Mouse (Mus musculus): Measurements from ENCODE around the gene Pip4k2a. TPM values are rescaled to one million over a fixed set of nuclear protein-coding genes. Genes with fewer than 3 reads are reported as not detected.
"Not testable (repeated sequence)": the region's sequence is repeated elsewhere in the genome, so short reads cannot be mapped to it uniquely, and the experiment has no call there.

Pip4k2a gene
- polyA plus RNA-seq, 1 experiment from 2014 or later: 26.4 TPM

GRCm38 (mm10) chr2:18906421-18907084 lies 91.4 kb downstream of the Pip4k2a start:
- WGBS (ENCODE audit: insufficient replicate concordance): 59% methylated on average over 2 of the region's 2 CpGs
- no peaks in the 10 kb centered on the region for H3K9me3 ChIP-seq (replicated peaks)

GRCm38 (mm10) chr2:18903301-18904068 lies 94.4 kb downstream of the Pip4k2a start:
- WGBS (ENCODE audit: insufficient replicate concordance): 67% methylated on average over 9 of the region's 9 CpGs
- H3K4me1 ChIP-seq: peaks cover 44% of the 10 kb centered on the region
- H3K9me3 ChIP-seq (replicated peaks): no peaks in the 10 kb centered on the region
- no peak for ATAC-seq
- peaks cover 66% of the 10 kb centered on the region for H3K36me3 ChIP-seq
- H3K27me3 ChIP-seq (replicated peaks): no peaks in the 10 kb centered on the region
- no peak overlapping the region for H3K27ac ChIP-seq
- no peak overlapping the region for H3K9ac ChIP-seq
- no peak overlapping the region for H3K4me3 ChIP-seq
- H3K4me2 ChIP-seq: no peak overlapping the region

More at GRCm38 (mm10) chr2:18906421-18907084, 91.4 kb downstream of the Pip4k2a start:
- Histone ChIP-seq H3K27ac (no peak overlapping the region), H3K27me3 (replicated peaks) (no peaks in the 10 kb centered on the region), H3K4me3 (no peak overlapping the region), H3K36me3 (peaks cover 47% of the 10 kb centered on the region), H3K9ac (no peak overlapping the region), H3K4me1 (peaks cover 45% of the 10 kb centered on the region), H3K4me2 (no peak overlapping the region)
- ATAC-seq: no peak

- Histone ChIP-seq H3K4me3 (no peak overlapping the region), H3K27me3 (replicated peaks) (no peaks in the 10 kb centered on the region), H3K36me3 (peaks cover 57% of the 10 kb centered on the region), H3K4me1 (peaks cover 52% of the 10 kb centered on the region), H3K9me3 (replicated peaks) (no peaks in the 10 kb centered on the region), H3K9ac (no peak overlapping the region), H3K4me2 (no peak overlapping the region), H3K27ac (no peak overlapping the region)
- no peak for ATAC-seq
- WGBS (ENCODE audit: insufficient replicate concordance): 31% methylated on average over 4 of the region's 4 CpGs
These were observed 96.8 kb downstream of the Pip4k2a start for GRCm38 (mm10) chr2:18901133-18901532.

GRCm38 (mm10) chr2:18900635-18901034 lies 97.3 kb downstream of the Pip4k2a start:
- no peak overlapping the region for H3K27ac ChIP-seq
- no peak for ATAC-seq
- no peaks in the 10 kb centered on the region for H3K9me3 ChIP-seq (replicated peaks)
- H3K36me3 ChIP-seq: peaks cover 53% of the 10 kb centered on the region
- H3K4me2 ChIP-seq: no peak overlapping the region
- 88% methylated on average over 2 of the region's 2 CpGs for WGBS (ENCODE audit: insufficient replicate concordance)
- H3K27me3 ChIP-seq (replicated peaks): no peaks in the 10 kb centered on the region
- H3K4me1 ChIP-seq: peaks cover 57% of the 10 kb centered on the region
- no peak overlapping the region for H3K4me3 ChIP-seq
- H3K9ac ChIP-seq: no peak overlapping the region

GRCm38 (mm10) chr2:18897742-18898256 lies 100.1 kb downstream of the Pip4k2a start:
- Histone ChIP-seq H3K4me3 (no peak overlapping the region), H3K27me3 (replicated peaks) (no peaks in the 10 kb centered on the region), H3K4me2 (peak overlapping the region; percentile 36), H3K9ac (no peak overlapping the region), H3K4me1 (peaks cover 75% of the 10 kb centered on the region), H3K9me3 (replicated peaks) (no peaks in the 10 kb centered on the region), H3K36me3 (peaks cover 30% of the 10 kb centered on the region), H3K27ac (peak overlapping the region; percentile 63)
- peak; percentile 66; the same call in 1 of the 2 replicates for ATAC-seq
- WGBS (ENCODE audit: insufficient replicate concordance): 12% methylated on average over 10 of the region's 10 CpGs

GRCm38 (mm10) chr2:18896015-18896414 lies 101.9 kb downstream of the Pip4k2a start:
- no peak overlapping the region; the same call in 1 of the 2 replicates for H3K27ac ChIP-seq
- H3K4me1 ChIP-seq: peaks cover 83% of the 10 kb centered on the region
- H3K9ac ChIP-seq: no peak overlapping the region
- WGBS (ENCODE audit: insufficient replicate concordance): 67% methylated on average over 6 of the region's 6 CpGs
- no peaks in the 10 kb centered on the region for H3K9me3 ChIP-seq (replicated peaks)
- no peaks in the 10 kb centered on the region for H3K27me3 ChIP-seq (replicated peaks)
- no peak for ATAC-seq
- no peak overlapping the region for H3K4me3 ChIP-seq
- peaks cover 13% of the 10 kb centered on the region for H3K36me3 ChIP-seq
- no peak overlapping the region for H3K4me2 ChIP-seq

- not testable (repeated sequence) for ATAC-seq; H3K36me3 ChIP-seq; H3K27ac ChIP-seq; H3K9ac ChIP-seq; H3K9me3 ChIP-seq (replicated peaks); H3K4me2 ChIP-seq; H3K4me3 ChIP-seq; H3K27me3 ChIP-seq (replicated peaks)
- 97% methylated on average over 1 of the region's 1 CpGs for WGBS (ENCODE audit: insufficient replicate concordance)
- H3K4me1 ChIP-seq: peaks cover 70% of the 10 kb centered on the region
These were observed 104.6 kb downstream of the Pip4k2a start for GRCm38 (mm10) chr2:18893336-18893735.

GRCm38 (mm10) chr2:18891991-18892537 lies 105.9 kb downstream of the Pip4k2a start:
- ATAC-seq: no peak
- Histone ChIP-seq H3K36me3 (peaks cover 21% of the 10 kb centered on the region), H3K9me3 (replicated peaks) (no peaks in the 10 kb centered on the region), H3K9ac (no peak overlapping the region), H3K4me3 (no peak overlapping the region), H3K27me3 (replicated peaks) (no peaks in the 10 kb centered on the region), H3K4me1 (peaks cover 57% of the 10 kb centered on the region), H3K27ac (no peak overlapping the region), H3K4me2 (no peak overlapping the region)
- 78% methylated on average over 10 of the region's 10 CpGs for WGBS (ENCODE audit: insufficient replicate concordance)

GRCm38 (mm10) chr2:18890227-18891001 lies 107.5 kb downstream of the Pip4k2a start:
- no peak for ATAC-seq
- no peaks in the 10 kb centered on the region for H3K27me3 ChIP-seq (replicated peaks)
- no peak overlapping the region for H3K27ac ChIP-seq
- no peak overlapping the region for H3K4me2 ChIP-seq
- peaks cover 45% of the 10 kb centered on the region for H3K4me1 ChIP-seq
- 49% methylated on average over 11 of the region's 11 CpGs for WGBS (ENCODE audit: insufficient replicate concordance)
- H3K4me3 ChIP-seq: no peak overlapping the region
- no peak overlapping the region for H3K9ac ChIP-seq
- peaks cover 21% of the 10 kb centered on the region for H3K36me3 ChIP-seq
- H3K9me3 ChIP-seq (replicated peaks): no peaks in the 10 kb centered on the region

GRCm38 (mm10) chr2:18884277-18884676 lies 113.6 kb downstream of the Pip4k2a start:
- no peak overlapping the region for H3K27ac ChIP-seq
- peaks cover 28% of the 10 kb centered on the region for H3K36me3 ChIP-seq
- no peak overlapping the region for H3K9ac ChIP-seq
- no peaks in the 10 kb centered on the region for H3K27me3 ChIP-seq (replicated peaks)
- H3K4me3 ChIP-seq: no peak overlapping the region
- no peaks in the 10 kb centered on the region for H3K4me1 ChIP-seq
- 76% methylated on average over 3 of the region's 3 CpGs for WGBS (ENCODE audit: insufficient replicate concordance)
- ATAC-seq: no peak
- no peaks in the 10 kb centered on the region for H3K9me3 ChIP-seq (replicated peaks)
- no peak overlapping the region for H3K4me2 ChIP-seq

- no peak for ATAC-seq
- H3K4me3 ChIP-seq: no peak overlapping the region
- no peak overlapping the region for H3K9ac ChIP-seq
- no peak overlapping the region for H3K27ac ChIP-seq
- WGBS (ENCODE audit: insufficient replicate concordance): 87% methylated on average over 7 of the region's 7 CpGs
- no peaks in the 10 kb centered on the region for H3K9me3 ChIP-seq (replicated peaks)
- no peak overlapping the region for H3K4me2 ChIP-seq
- peaks cover 34% of the 10 kb centered on the region for H3K4me1 ChIP-seq
- no peaks in the 10 kb centered on the region for H3K27me3 ChIP-seq (replicated peaks)
- peaks cover 39% of the 10 kb centered on the region for H3K36me3 ChIP-seq
These were observed 123.3 kb downstream of the Pip4k2a start for GRCm38 (mm10) chr2:18874626-18875025.

All from liver, embryonic 12.5 days (tissue).